Mouse (Mus musculus) lung, adult 2 months (tissue): ENCODE measurements at regions not wholly inside any gene's neighbourhood (a gene's known extent, or its start where the extent isn't known, plus 50 kb on each side); places are given as distances from the start of the nearest gene placed in this dataset.

Experiments used
- CTCF ChIP-seq: fragments of 200-500 bp; IDR thresholded peaks from 2 replicates; pipeline ENCODE4 v1.5.1; 2011; ENCODE audit warnings: mild to moderate bottlenecking, low read length, control low read depth; ENCODE audit not compliant: insufficient read depth
- POLR2A ChIP-seq: fragments of 200-500 bp; IDR thresholded peaks from 2 replicates; pipeline ENCODE4 v1.6.1; 2011; ENCODE audit warnings: low read depth, mild to moderate bottlenecking, control low read depth, low read length, borderline replicate concordance; ENCODE audit errors: extremely low read depth

- no peak for TF ChIP-seq POLR2A
- no peak for TF ChIP-seq CTCF
Measured at GRCm38 (mm10) chr2:11899698-11900660, 122.3 kb downstream of the Ankrd16 start.
